Mouse (Mus musculus): Measurements from ENCODE around the gene Zc3h10.
"Not testable (repeated sequence)": the region's sequence is repeated elsewhere in the genome, so short reads cannot be mapped to it uniquely, and the experiment has no call there.

Zc3h10 gene

GRCm38 (mm10) chr10:128497134-128497737 is 50.3 kb downstream of the Zc3h10 start:
- in situ Hi-C loops (cut with MboI; ENCODE audit: low sequenced_read_pairs), result no loop called here

- in situ Hi-C loops (cut with MboI; ENCODE audit: low sequenced_read_pairs), result no loop called here
Measured at GRCm38 (mm10) chr10:128496509-128497077, 51.0 kb downstream of the Zc3h10 start.

GRCm38 (mm10) chr10:128495903-128496302 is 51.7 kb downstream of the Zc3h10 start:
- in situ Hi-C loops (cut with MboI; ENCODE audit: low sequenced_read_pairs), result no loop called here

- in situ Hi-C loops (cut with MboI; ENCODE audit: low sequenced_read_pairs), result no loop called here
Measured at GRCm38 (mm10) chr10:128495270-128495669, 52.3 kb downstream of the Zc3h10 start.

GRCm38 (mm10) chr10:128494667-128495245 is 52.8 kb downstream of the Zc3h10 start:
- in situ Hi-C loops (cut with MboI; ENCODE audit: low sequenced_read_pairs), result no loop called here

GRCm38 (mm10) chr10:128493695-128494666 is 53.6 kb downstream of the Zc3h10 start, which contains the start of gene Myl6:
Gene Myl6 (minus strand): TSS chr10:128494145.
- in situ Hi-C loops (cut with MboI; ENCODE audit: low sequenced_read_pairs), result no loop called here

GRCm38 (mm10) chr10:128493319-128493694 is 54.3 kb downstream of the Zc3h10 start:
- in situ Hi-C loops (cut with MboI; ENCODE audit: low sequenced_read_pairs), result no loop called here

GRCm38 (mm10) chr10:128492633-128493311 is 54.8 kb downstream of the Zc3h10 start:
- in situ Hi-C loops (cut with MboI; ENCODE audit: low sequenced_read_pairs), result no loop called here

- in situ Hi-C loops (cut with MboI; ENCODE audit: low sequenced_read_pairs), result not testable (repeated sequence)
Measured at GRCm38 (mm10) chr10:128492051-128492450, 55.5 kb downstream of the Zc3h10 start.
